ENCODE assay signal across 9 mouse cellular contexts in genomic region chr4:45795191-45795811, GRCm38 (mm10). TPM values are rescaled to one million over a fixed set of nuclear protein-coding genes. Genes with fewer than 3 reads are reported as not detected.
DNase-seq lines count a peak whose midpoint lies in the region; ATAC-seq and TF ChIP-seq lines count a peak whose summit lies in the region.
"Had no signal": no experiment of that assay in that cellular context is flagged by ENCODE, and none has a peak within 500 bp of the region (broad histone marks: within the 10 kb centered on the region; RNA-seq: fewer than 3 reads in every experiment).

No protein-coding gene starts in this region.

- TF ChIP-seq POLR2A in spleen, adult 2 months (IDR thresholded peaks at IDR 0.05; ENCODE audit: low read depth, low read length): no peak

- no peak overlapping the region for H3K9ac ChIP-seq in heart, embryonic 15.5 days
- 0 out of 2 replicates have a peak overlapping the region, but pooled peaks have one; percentile 8 for H3K9ac ChIP-seq in midbrain, postnatal 0 days (replicated peaks; ENCODE audit: low read length, poor library complexity, severe bottlenecking)

- H3K4me3 ChIP-seq in spleen, adult 2 months (ENCODE audit: extremely low read depth, insufficient read depth, insufficient read length): peak overlapping the region; percentile 36; the same call in 1 of the 2 replicates
- H3K4me3 ChIP-seq in heart, embryonic 15.5 days: peak overlapping the region; percentile 32
- H3K4me3 ChIP-seq in midbrain, postnatal 0 days (ENCODE audit: low read depth, low read length): no peak overlapping the region

- H3K36me3 ChIP-seq in spleen, adult 2 months (ENCODE audit: control insufficient read depth, insufficient read depth, low read length): no peaks in the 10 kb centered on the region
- no peaks in the 10 kb centered on the region for H3K36me3 ChIP-seq in heart, embryonic 15.5 days
- H3K36me3 ChIP-seq in midbrain, postnatal 0 days (ENCODE audit: insufficient read depth, low read length): no peaks in the 10 kb centered on the region

- ATAC-seq in heart, embryonic 15.5 days (replicated peaks; ENCODE audit: insufficient number of reproducible peaks, insufficient read depth, low FRiP score, low read depth): peak; percentile 33; the same call in 1 of the 2 replicates
- ATAC-seq in midbrain, postnatal 0 days (ENCODE audit: low FRiP score): 0 out of 2 replicates have a peak, but pooled peaks have one; percentile 25

- peak overlapping the region; percentile 59 for H3K4me2 ChIP-seq in heart, embryonic 15.5 days
- peak overlapping the region; percentile 45 for H3K4me2 ChIP-seq in midbrain, postnatal 0 days (ENCODE audit: low read depth, low read length, poor library complexity, severe bottlenecking)

- peak overlapping the region; percentile 67 for H3K27ac ChIP-seq in spleen, adult 2 months (ENCODE audit: insufficient read depth, low read length)
- peak overlapping the region; percentile 50; the same call in 1 of the 2 replicates for H3K27ac ChIP-seq in heart, embryonic 15.5 days
- no peak overlapping the region for H3K27ac ChIP-seq in midbrain, postnatal 0 days (ENCODE audit: low read depth, low read length)

- peak in 1 of 2 experiments; percentile 6 for DNase-seq in spleen, adult 2 months (ENCODE audit: low read depth in 1 of 2, low spot score in 2 of 2)
- no peak for DNase-seq in spleen, postnatal 4 days (ENCODE audit: low spot score in 2 of 2)
- peak; percentile 70 to 82 for DNase-seq in kidney, postnatal 4 days
- no peak for DNase-seq in midbrain, postnatal 0 days (ENCODE audit: low spot score)
- DNase-seq in right cerebral cortex, postnatal 25 days: no peak
- no peak for DNase-seq in left cerebral cortex, adult 9 months (ENCODE audit: low spot score in 2 of 2)
- DNase-seq in adipocyte (ENCODE audit: low spot score): no peak

- no peaks in the 10 kb centered on the region for H3K9me3 ChIP-seq in heart, embryonic 15.5 days (replicated peaks)
- no peaks in the 10 kb centered on the region for H3K9me3 ChIP-seq in midbrain, postnatal 0 days (ENCODE audit: low read length)

- no peaks in the 10 kb centered on the region for H3K27me3 ChIP-seq in spleen, adult 2 months (ENCODE audit: control insufficient read depth, insufficient read depth, low read length)
- no peaks in the 10 kb centered on the region for H3K27me3 ChIP-seq in heart, embryonic 15.5 days
- H3K27me3 ChIP-seq in midbrain, postnatal 0 days (ENCODE audit: insufficient read depth, low read length): no peaks in the 10 kb centered on the region

- TF ChIP-seq CTCF in spleen, adult 2 months (IDR thresholded peaks at IDR 0.05; ENCODE audit: extremely low read depth, insufficient read depth, insufficient read length, insufficient replicate concordance): no peak
- no peak for TF ChIP-seq CTCF in midbrain, postnatal 0 days (IDR thresholded peaks at IDR 0.05)

- peaks cover 6% of the 10 kb centered on the region; the same call in 1 of the 2 replicates for H3K4me1 ChIP-seq in spleen, adult 2 months (ENCODE audit: control insufficient read depth, insufficient read depth, insufficient read length)
- peaks cover 28% of the 10 kb centered on the region for H3K4me1 ChIP-seq in heart, embryonic 15.5 days (replicated peaks)
- H3K4me1 ChIP-seq in midbrain, postnatal 0 days (ENCODE audit: insufficient read depth, low read length): peaks cover 5% of the 10 kb centered on the region; the same call in 1 of the 2 replicates

- 2% methylated on average over 12 of the region's 12 CpGs for WGBS in spleen, adult 2 months
- WGBS in heart, embryonic 15.5 days: 4% methylated on average over 12 of the region's 12 CpGs
- WGBS in midbrain, postnatal 0 days: 3% methylated on average over 12 of the region's 12 CpGs

RNA-seq across cellular contexts. Expression of gene Aldh1b1, which starts 3.5 kb away (rescaled TPM):
- polyA plus RNA-seq in spleen, adult 2 months (2012; rRNA removed): 4.1 and 5.5 TPM in 2 replicates
- 149 and 153 TPM in 2 replicates for polyA plus RNA-seq in heart, embryonic 15.5 days (2015; fragmentation: Nextera tagmentation; extraction: Ambion mirVana)
- 17.6 and 20.3 TPM in 2 replicates for total RNA-seq in midbrain, postnatal 0 days (2014; rRNA removed)
- 22.6 and 23.6 TPM in 2 replicates for polyA plus RNA-seq in midbrain, postnatal 0 days (2015; fragmentation: Nextera tagmentation; extraction: Ambion mirVana)

RNA-seq across cellular contexts. Expression of gene Igfbpl1, which starts 31.4 kb away (rescaled TPM):
- 0.05 TPM in 1 of 2 replicates, not detected in the other for polyA plus RNA-seq in spleen, adult 2 months (2012; rRNA removed)
- polyA plus RNA-seq in heart, embryonic 15.5 days (2015; fragmentation: Nextera tagmentation; extraction: Ambion mirVana): 2.0 and 2.6 TPM in 2 replicates
- total RNA-seq in midbrain, postnatal 0 days (2014; rRNA removed): 36.5 and 51.6 TPM in 2 replicates
- 8.5 and 10.3 TPM in 2 replicates for polyA plus RNA-seq in midbrain, postnatal 0 days (2015; fragmentation: Nextera tagmentation; extraction: Ambion mirVana)
- total RNA-seq: liver, adult 2 months had no signal
- polyA plus RNA-seq: liver, adult 2 months had no signal

RNA-seq across cellular contexts. Expression of gene Stra6l, which starts 53.2 kb away (rescaled TPM):
- polyA plus RNA-seq in spleen, adult 2 months (2012; rRNA removed): 4.8 and 6.6 TPM in 2 replicates
- 0.09 and 0.34 TPM in 2 replicates for polyA plus RNA-seq in heart, embryonic 15.5 days (2015; fragmentation: Nextera tagmentation; extraction: Ambion mirVana)
- total RNA-seq in midbrain, postnatal 0 days (2014; rRNA removed): 0.71 and 1.4 TPM in 2 replicates
- 0.46 and 0.56 TPM in 2 replicates for polyA plus RNA-seq in midbrain, postnatal 0 days (2015; fragmentation: Nextera tagmentation; extraction: Ambion mirVana)

Comparison
In these comparisons a context has a peak if more than half of its experiments do, and no peak if none do; other contexts are left out.
1. DNase-seq: peak in kidney, postnatal 4 days (2 of 2); none in spleen, postnatal 4 days (0 of 2), midbrain, postnatal 0 days (single experiment), right cerebral cortex, postnatal 25 days (single experiment), left cerebral cortex, adult 9 months (0 of 2) and adipocyte (single experiment).